Mouse (Mus musculus) embryonic fibroblast, embryonic 13.5 days (primary cell): ENCODE results near the gene Cd37. TPM values are rescaled to one million over a fixed set of nuclear protein-coding genes. Genes with fewer than 3 reads are reported as not detected.
"Not testable (repeated sequence)": the region's sequence is repeated elsewhere in the genome, so short reads cannot be mapped to it uniquely, and the experiment has no call there.

ENCODE experiments used
- H3K27ac ChIP-seq: 2 replicates; pipeline ENCODE4 v1.5.1; 2012; ENCODE audit warnings: low read length, control low read depth, inconsistent platforms; ENCODE audit not compliant: insufficient read depth
- H3K4me1 ChIP-seq: 2 replicates; pipeline ENCODE4 v1.6.1; 2011; ENCODE audit warnings: low read length; ENCODE audit not compliant: control insufficient read depth, insufficient read depth
- H3K4me3 ChIP-seq: 2 replicates; pipeline ENCODE4 v1.5.1; 2011; ENCODE audit warnings: mild to moderate bottlenecking, control low read depth, low read length; ENCODE audit not compliant: insufficient read depth
- CTCF ChIP-seq: IDR thresholded peaks from 2 replicates; pipeline ENCODE4 v1.5.1; 2011; ENCODE audit warnings: mild to moderate bottlenecking, control low read depth, low read length, moderate library complexity, borderline replicate concordance; ENCODE audit not compliant: insufficient read depth
- POLR2A ChIP-seq: IDR thresholded peaks from 2 replicates; pipeline ENCODE4 v1.6.1; 2011; ENCODE audit warnings: low read depth, mild to moderate bottlenecking, control low read depth, low read length, moderate library complexity
- polyA plus RNA-seq: library from polyadenylated mRNA; stranded (reverse); fragments of >200 nt; gene quantifications from 2 replicates; pipeline ENCODE4 v1.2.4, GENCODE M21; 2011; ENCODE audit warnings: low read depth; ENCODE audit not compliant: missing spikeins, insufficient read length

Cd37 gene
- polyA plus RNA-seq, 1 experiment, result 0.86 TPM

- H3K27ac ChIP-seq, result no peak overlapping the region
- TF ChIP-seq POLR2A, result no peak
- TF ChIP-seq CTCF, result no peak
- no peaks in the 10 kb centered on the region for H3K4me1 ChIP-seq
- no peak overlapping the region for H3K4me3 ChIP-seq
Measured at GRCm38 (mm10) chr7:45259281-45259680, 20.4 kb upstream of the Cd37 start.

- Histone ChIP-seq H3K27ac (no peak overlapping the region), H3K4me1 (no peaks in the 10 kb centered on the region), H3K4me3 (no peak overlapping the region)
- TF ChIP-seq CTCF, result no peak
- no peak for TF ChIP-seq POLR2A
Measured at GRCm38 (mm10) chr7:45257063-45257840, 18.3 kb upstream of the Cd37 start.

GRCm38 (mm10) chr7:45255822-45256221 is 16.9 kb upstream of the Cd37 start:
- not testable (repeated sequence) for H3K27ac ChIP-seq, H3K4me1 ChIP-seq, H3K4me3 ChIP-seq

- TF ChIP-seq CTCF, result no peak
- no peak for TF ChIP-seq POLR2A
- H3K4me1 ChIP-seq, result no peaks in the 10 kb centered on the region
- no peak overlapping the region for H3K27ac ChIP-seq
- H3K4me3 ChIP-seq, result no peak overlapping the region
Measured at GRCm38 (mm10) chr7:45253806-45254205, 14.9 kb upstream of the Cd37 start.

GRCm38 (mm10) chr7:45247666-45248065 is 8.8 kb upstream of the Cd37 start:
- TF ChIP-seq POLR2A (no peak), CTCF (no peak)
- Histone ChIP-seq H3K4me1 (no peaks in the 10 kb centered on the region), H3K4me3 (no peak overlapping the region), H3K27ac (no peak overlapping the region)

GRCm38 (mm10) chr7:45241389-45241749 is 2.5 kb upstream of the Cd37 start:
- no peak overlapping the region for H3K4me3 ChIP-seq
- no peak for TF ChIP-seq CTCF
- TF ChIP-seq POLR2A, result no peak

GRCm38 (mm10) chr7:45240633-45241388 is 1.9 kb upstream of the Cd37 start, which contains the start of gene Slc6a16:
Slc6a16 (plus strand) TSS chr7:45241085.
- Histone ChIP-seq H3K4me3 (no peak within 1 kb of the TSS), H3K27ac (no peak within 1 kb of the TSS), H3K4me1 (no peaks in the 10 kb centered on the region)
- TF ChIP-seq CTCF (no peak), POLR2A (no peak)

More at GRCm38 (mm10) chr7:45241389-45241749, 2.5 kb upstream of the Cd37 start:
- Histone ChIP-seq H3K4me1 (no peaks in the 10 kb centered on the region), H3K27ac (no peak overlapping the region)

GRCm38 (mm10) chr7:45240109-45240508 is 1.2 kb upstream of the Cd37 start:
- Histone ChIP-seq H3K4me1 (no peaks in the 10 kb centered on the region), H3K4me3 (no peak overlapping the region), H3K27ac (no peak overlapping the region)
- TF ChIP-seq CTCF, result no peak
- no peak for TF ChIP-seq POLR2A

- no peak overlapping the region for H3K4me3 ChIP-seq
- H3K4me1 ChIP-seq, result no peaks in the 10 kb centered on the region
- TF ChIP-seq POLR2A (no peak), CTCF (no peak)
- H3K27ac ChIP-seq, result no peak overlapping the region
Measured at GRCm38 (mm10) chr7:45237747-45238699, 892 bp downstream of the Cd37 start.
